Mouse (Mus musculus) CH12.LX (cell line): ENCODE measurements around the gene AI597479. TPM values are rescaled to one million over a fixed set of nuclear protein-coding genes. Genes with fewer than 3 reads are reported as not detected.

Experiments used
- DNase-seq: peaks from one replicate; pipeline ENCODE4 v3.0.0-alpha.2; 2013; ENCODE audit errors: extremely low read depth
- H3K27ac ChIP-seq: 2 replicates; pipeline ENCODE4 v1.5.1; 2012; ENCODE audit warnings: low read depth, mild to moderate bottlenecking, control low read depth, moderate library complexity; ENCODE audit not compliant: insufficient read depth
- H3K27me3 ChIP-seq: replicated peaks from 2 replicates; pipeline ENCODE3; 2012; ENCODE audit warnings: inconsistent platforms
- H3K36me3 ChIP-seq, 2 experiments: replicated peaks in 1 of 2; 2 replicates each; pipeline versions ENCODE3 to v1.6.1; 2012; ENCODE audit warnings: inconsistent platforms in 1 of 2, low read length in 1 of 2, mild to moderate bottlenecking in 1 of 2, mixed read lengths in 1 of 2, moderate library complexity in 1 of 2; ENCODE audit not compliant: control insufficient read depth in 1 of 2, insufficient read depth in 1 of 2
- H3K4me1 ChIP-seq, 2 experiments: 2 replicates each; pipeline ENCODE4 v1.6.1; 2012; ENCODE audit warnings: inconsistent platforms in 1 of 2, moderate library complexity in 1 of 2; ENCODE audit not compliant: insufficient read depth in 2 of 2, control insufficient read depth in 1 of 2
- H3K4me2 ChIP-seq: 2 replicates; pipeline ENCODE4 v1.6.1; 2012; ENCODE audit warnings: low read depth, mild to moderate bottlenecking, control low read depth; ENCODE audit not compliant: poor library complexity, insufficient read depth, severe bottlenecking
- H3K4me3 ChIP-seq, 3 experiments: fragments of 150-350 bp in 1 of 3; sonication (generic) in 1 of 3; replicated peaks in 1 of 3; 2 replicates each; pipeline versions ENCODE3 to v1.5.1; 2011 to 2012; ENCODE audit warnings: low read depth in 2 of 3, low read length in 2 of 3, mild to moderate bottlenecking in 2 of 3, moderate library complexity in 2 of 3, control low read depth in 1 of 3, improper control_type of control experiment in 1 of 3, inconsistent platforms in 1 of 3, mixed read lengths in 1 of 3; ENCODE audit not compliant: poor library complexity in 1 of 3
- H3K79me2 ChIP-seq: replicated peaks from 2 replicates; pipeline ENCODE4 v1.6.1; 2012; ENCODE audit warnings: mild to moderate bottlenecking, moderate library complexity; ENCODE audit not compliant: control insufficient read depth, poor library complexity, insufficient read depth, severe bottlenecking; ENCODE audit errors: extremely low read depth
- H3K9ac ChIP-seq: 2 replicates; pipeline ENCODE4 v1.6.1; 2012; ENCODE audit warnings: low read depth, mild to moderate bottlenecking, control low read depth, moderate library complexity; ENCODE audit not compliant: insufficient read depth
- H3K9me3 ChIP-seq: replicated peaks from 2 replicates; pipeline ENCODE3; 2012; ENCODE audit warnings: low read length, inconsistent platforms, mixed read lengths
- BHLHE40 ChIP-seq: IDR thresholded peaks from 2 replicates; pipeline ENCODE4 v1.6.1; 2011; ENCODE audit warnings: mild to moderate bottlenecking, low read depth, low read length, improper control_type of control experiment
- CHD1 ChIP-seq: IDR thresholded peaks from 2 replicates; pipeline ENCODE4 v1.6.1; 2012; ENCODE audit warnings: low read depth, low read length, improper control_type of control experiment, inconsistent platforms
- CHD2 ChIP-seq: IDR thresholded peaks from 2 replicates; pipeline ENCODE4 v1.6.1; 2011; ENCODE audit warnings: low read length, improper control_type of control experiment
- CTCF ChIP-seq, 2 experiments: IDR thresholded peaks in 1 of 2; conservative IDR thresholded peaks in 1 of 2; 2 replicates each; pipeline ENCODE4 v1.5.1; 2011 to 2012; ENCODE audit warnings: low read depth in 2 of 2, low read length in 2 of 2, improper control_type of control experiment in 1 of 2, inconsistent platforms in 1 of 2, mild to moderate bottlenecking in 1 of 2, moderate library complexity in 1 of 2
- E2F4 ChIP-seq: IDR thresholded peaks from 2 replicates; pipeline ENCODE4 v1.6.1; 2011; ENCODE audit warnings: low read depth, low read length, improper control_type of control experiment; ENCODE audit not compliant: insufficient replicate concordance
- ELF1 ChIP-seq: IDR thresholded peaks from 2 replicates; pipeline ENCODE4 v1.6.1; 2014; ENCODE audit warnings: low read depth, mild to moderate bottlenecking, inconsistent platforms, low read length, improper control_type of control experiment
- EP300 ChIP-seq: IDR thresholded peaks from 2 replicates; pipeline ENCODE4 v1.6.1; 2011; ENCODE audit warnings: low read length, improper control_type of control experiment
- ETS1 ChIP-seq: conservative IDR thresholded peaks from 2 replicates; pipeline ENCODE4 v1.6.1; 2012; ENCODE audit warnings: low read depth, mild to moderate bottlenecking, inconsistent platforms, low read length, improper control_type of control experiment, moderate library complexity
- GABPA ChIP-seq: IDR thresholded peaks from 2 replicates; pipeline ENCODE4 v1.6.1; 2012; ENCODE audit warnings: low read depth, low read length, improper control_type of control experiment, inconsistent platforms; ENCODE audit not compliant: insufficient replicate concordance
- HCFC1 ChIP-seq: IDR thresholded peaks from 2 replicates; pipeline ENCODE4 v1.6.1; 2012; ENCODE audit warnings: low read depth, mild to moderate bottlenecking, inconsistent platforms, low read length, improper control_type of control experiment
- IRF4 ChIP-seq: IDR thresholded peaks from 2 replicates; pipeline ENCODE4 v1.6.1; 2014; ENCODE audit warnings: low read depth, mild to moderate bottlenecking, inconsistent platforms, low read length, improper control_type of control experiment
- JUN ChIP-seq: IDR thresholded peaks from 2 replicates; pipeline ENCODE4 v1.6.1; 2011; ENCODE audit warnings: low read depth, mild to moderate bottlenecking, low read length, improper control_type of control experiment, moderate library complexity; ENCODE audit not compliant: insufficient read depth
- JUND ChIP-seq: conservative IDR thresholded peaks from 2 replicates; pipeline ENCODE4 v1.6.1; 2011; ENCODE audit warnings: low read depth, low read length, improper control_type of control experiment
- KAT2A ChIP-seq: IDR thresholded peaks from 2 replicates; pipeline ENCODE4 v1.6.1; 2012; ENCODE audit warnings: low read length, improper control_type of control experiment, inconsistent platforms; ENCODE audit not compliant: insufficient replicate concordance
- MAFK ChIP-seq: IDR thresholded peaks from 2 replicates; pipeline ENCODE4 v1.6.1; 2011; ENCODE audit warnings: low read length, improper control_type of control experiment; ENCODE audit not compliant: insufficient replicate concordance
- MAX ChIP-seq: IDR thresholded peaks from 2 replicates; pipeline ENCODE4 v1.6.1; 2011; ENCODE audit warnings: low read length, improper control_type of control experiment
- MAZ ChIP-seq: IDR thresholded peaks from 2 replicates; pipeline ENCODE4 v1.6.1; 2012; ENCODE audit warnings: low read depth, mild to moderate bottlenecking, inconsistent platforms, low read length, improper control_type of control experiment, moderate library complexity
- MEF2A ChIP-seq: IDR thresholded peaks from 2 replicates; pipeline ENCODE4 v1.6.1; 2014; ENCODE audit warnings: low read depth, mild to moderate bottlenecking, inconsistent platforms, low read length, improper control_type of control experiment, borderline replicate concordance
- MXI1 ChIP-seq: IDR thresholded peaks from 2 replicates; pipeline ENCODE4 v1.6.1; 2011; ENCODE audit warnings: mild to moderate bottlenecking, low read depth, low read length, improper control_type of control experiment
- MYC ChIP-seq: IDR thresholded peaks from 2 replicates; pipeline ENCODE4 v1.6.1; 2011; ENCODE audit warnings: low read depth, mild to moderate bottlenecking, improper control_type of control experiment, low read length
- NELFE ChIP-seq: IDR thresholded peaks from 2 replicates; pipeline ENCODE4 v1.6.1; 2011; ENCODE audit warnings: low read depth, low read length, improper control_type of control experiment
- NRF1 ChIP-seq: IDR thresholded peaks from 2 replicates; pipeline ENCODE4 v1.6.1; 2014; ENCODE audit warnings: low read depth, mild to moderate bottlenecking, inconsistent platforms, low read length, improper control_type of control experiment, moderate library complexity
- PAX5 ChIP-seq: IDR thresholded peaks from 2 replicates; pipeline ENCODE4 v1.6.1; 2012; ENCODE audit warnings: low read length, inconsistent platforms, mixed read lengths
- POLR2A ChIP-seq: IDR thresholded peaks from 2 replicates; pipeline ENCODE4 v1.6.1; 2011; ENCODE audit warnings: low read depth, mild to moderate bottlenecking, improper control_type of control experiment, low read length
- POLR2AphosphoS2 ChIP-seq: IDR thresholded peaks from 2 replicates; pipeline ENCODE4 v1.6.1; 2011; ENCODE audit warnings: low read depth, low read length, improper control_type of control experiment
- RAD21 ChIP-seq: IDR thresholded peaks from 2 replicates; pipeline ENCODE4 v1.6.1; 2011; ENCODE audit warnings: low read depth, mild to moderate bottlenecking, low read length, improper control_type of control experiment, moderate library complexity
- RCOR1 ChIP-seq: conservative IDR thresholded peaks from 2 replicates; pipeline ENCODE4 v1.6.1; 2012; ENCODE audit warnings: low read depth, mild to moderate bottlenecking, inconsistent platforms, low read length, improper control_type of control experiment
- SIN3A ChIP-seq: IDR thresholded peaks from 2 replicates; pipeline ENCODE4 v1.6.1; 2012; ENCODE audit warnings: low read length, improper control_type of control experiment, inconsistent platforms
- SMC3 ChIP-seq: IDR thresholded peaks from 2 replicates; pipeline ENCODE4 v1.6.1; 2011; ENCODE audit warnings: low read depth, low read length, improper control_type of control experiment
- TBP ChIP-seq: conservative IDR thresholded peaks from 2 replicates; pipeline ENCODE4 v1.6.1; 2011; ENCODE audit warnings: low read depth, low read length, improper control_type of control experiment
- TCF12 ChIP-seq: IDR thresholded peaks from 2 replicates; pipeline ENCODE4 v1.6.1; 2014; ENCODE audit warnings: low read depth, mild to moderate bottlenecking, inconsistent platforms, low read length, improper control_type of control experiment
- UBTF ChIP-seq: IDR thresholded peaks from 2 replicates; pipeline ENCODE4 v1.6.1; 2012; ENCODE audit warnings: low read depth, mild to moderate bottlenecking, inconsistent platforms, low read length, improper control_type of control experiment, moderate library complexity
- USF1 ChIP-seq: IDR thresholded peaks from 2 replicates; pipeline ENCODE4 v1.6.1; 2014; ENCODE audit warnings: low read depth, mild to moderate bottlenecking, inconsistent platforms, low read length, improper control_type of control experiment
- USF2 ChIP-seq: conservative IDR thresholded peaks from 2 replicates; pipeline ENCODE4 v1.6.1; 2011; ENCODE audit warnings: low read depth, low read length, improper control_type of control experiment
- ZC3H11A ChIP-seq: IDR thresholded peaks from 2 replicates; pipeline ENCODE4 v1.6.1; 2012; ENCODE audit warnings: low read depth, mild to moderate bottlenecking, inconsistent platforms, low read length, improper control_type of control experiment
- ZKSCAN1 ChIP-seq: IDR thresholded peaks from 2 replicates; pipeline ENCODE4 v1.6.1; 2012; ENCODE audit warnings: low read depth, inconsistent platforms, low read length, improper control_type of control experiment, borderline replicate concordance
- ZMIZ1 ChIP-seq: IDR thresholded peaks from 2 replicates; pipeline ENCODE4 v1.6.1; 2012; ENCODE audit warnings: low read depth, mild to moderate bottlenecking, inconsistent platforms, low read length, improper control_type of control experiment
- ZNF384 ChIP-seq: IDR thresholded peaks from 2 replicates; pipeline ENCODE4 v1.6.1; 2012; ENCODE audit warnings: low read depth, low read length, improper control_type of control experiment, inconsistent platforms
- dilution Hi-C: fragments of 300-500 bp; cut with MboI; formaldehyde crosslinking; loops from 2 replicates; pipeline ENCODE4 v1.14.3; 2020; ENCODE audit warnings: low sequenced_read_pairs; ENCODE audit not compliant: extremely low pct_unique_long_range_greater_than_20kb, extremely low pct_ligation_motif_present
- in situ Hi-C: fragments of 300-500 bp; cut with MboI; formaldehyde crosslinking; loops from 3 replicates; pipeline ENCODE4 v1.14.3; 2019; ENCODE audit warnings: low sequenced_read_pairs, low pct_ligation_motif_present, low pct_unique_long_range_greater_than_20kb, mixed read lengths
- polyA plus RNA-seq: library from polyadenylated mRNA; unstranded; fragments of >175 nt; gene quantifications from 2 replicates; pipeline ENCODE4 v1.2.1, GENCODE M21; 2012; ENCODE audit warnings: low read depth; ENCODE audit not compliant: insufficient read length
- total RNA-seq, 2 experiments: library from RNA; depleted of rRNA; stranded (reverse); fragments of 300-350 nt in 1 of 2; fragments of >200 nt in 1 of 2; gene quantifications; 2 replicates each; pipeline ENCODE4 v1.2.3; 2012 to 2014

AI597479 gene
- total and polyA plus RNA-seq, 3 experiments: 19.5 to 39.8 (median 22.6) TPM

DNA sequence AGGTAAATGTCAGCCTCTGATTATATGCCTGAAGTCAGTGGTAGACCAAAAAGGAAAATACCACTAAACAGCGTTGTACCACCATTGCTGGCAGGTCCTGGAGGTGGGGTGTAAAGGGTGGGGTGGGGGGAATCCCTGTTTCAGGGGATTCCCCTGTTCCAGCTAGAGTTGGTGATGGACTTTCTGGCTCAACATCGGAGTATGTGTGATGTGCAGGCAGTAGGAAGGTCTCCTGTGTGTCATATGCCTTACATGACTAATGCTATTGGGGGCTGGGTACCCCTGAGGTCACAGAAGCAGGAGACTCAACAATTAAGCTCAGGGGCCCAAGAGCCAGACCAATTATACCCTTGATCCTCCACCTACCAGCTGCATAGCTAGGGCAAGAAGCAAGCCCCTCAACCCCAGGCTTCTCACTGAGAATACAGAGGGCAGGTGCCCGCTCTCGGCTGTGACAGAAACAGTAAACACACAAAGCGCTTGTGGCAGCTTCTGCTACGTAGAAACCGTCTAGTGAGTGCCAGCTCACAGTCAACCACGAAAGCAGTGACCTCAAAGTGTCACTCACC lies 45.9 kb downstream of the AI597479 start:
- no peak for TF ChIP-seq KAT2A
- no peak for TF ChIP-seq SMC3
- no peak for TF ChIP-seq ZMIZ1
- peak; percentile 67 for TF ChIP-seq ETS1
- no peak for TF ChIP-seq GABPA
- no peak for TF ChIP-seq HCFC1
- peak; percentile 36; the same call in 1 of the 2 replicates for TF ChIP-seq MXI1
- TF ChIP-seq ELF1: no peak
- no peak for TF ChIP-seq CTCF (conservative IDR thresholded peaks at IDR 0.05 in 1 of 2, IDR thresholded peaks at IDR 0.05 in 1 of 2; ENCODE audit: low read depth in 2 of 2, low read length in 2 of 2)
- TF ChIP-seq MEF2A: peak; percentile 28; the same call in 1 of the 2 replicates
- TF ChIP-seq MAX: no peak
- TF ChIP-seq RAD21: no peak
- no peak for TF ChIP-seq USF2
- no peak for TF ChIP-seq E2F4
- TF ChIP-seq SIN3A: no peak
- no peak for TF ChIP-seq ZNF384
- TF ChIP-seq MAZ: peak; percentile 55
- TF ChIP-seq RCOR1: no peak
- no peak for TF ChIP-seq CHD2
- TF ChIP-seq JUND: no peak
- no peak for TF ChIP-seq POLR2AphosphoS2
- TF ChIP-seq TBP: no peak
- peak; percentile 42; the same call in 1 of the 2 replicates for TF ChIP-seq EP300
- TF ChIP-seq NRF1: no peak
- no peak for TF ChIP-seq ZC3H11A
- no peak for TF ChIP-seq JUN
- no peak for TF ChIP-seq POLR2A
- TF ChIP-seq USF1: no peak
- no peak for TF ChIP-seq NELFE
- no peak for TF ChIP-seq PAX5
- TF ChIP-seq MAFK: no peak
- TF ChIP-seq BHLHE40: peak; percentile 62
- no peak for TF ChIP-seq CHD1
- no peak for TF ChIP-seq UBTF
- TF ChIP-seq TCF12: peak; percentile 11; the same call in 1 of the 2 replicates
- 0 out of 2 replicates have a peak, but pooled peaks have one; percentile 36 for TF ChIP-seq MYC
- TF ChIP-seq ZKSCAN1: no peak
- peak; percentile 49 for TF ChIP-seq IRF4
- H3K9me3 ChIP-seq: no peaks in the 10 kb centered on the region
- H3K4me2 ChIP-seq: peak overlapping the region; percentile 54
- dilution Hi-C loops: no loop called here
- no peaks in the 10 kb centered on the region for H3K36me3 ChIP-seq
- peak; percentile 54 for DNase-seq
- H3K4me1 ChIP-seq: peaks cover 18 to 30% of the 10 kb centered on the region in 2 experiments
- H3K9ac ChIP-seq: peak overlapping the region; percentile 10
- H3K27ac ChIP-seq: peak overlapping the region; percentile 96
- in situ Hi-C loops: loop anchor here (5.0 to 25.0 kb wide), 3 partner anchors 123 to 593 kb away; partner anchors contain the start of gene 1500015O10Rik
- H3K4me3 ChIP-seq: no peak overlapping the region
- no peaks in the 10 kb centered on the region for H3K79me2 ChIP-seq
- H3K27me3 ChIP-seq: no peaks in the 10 kb centered on the region
